Mouse (Mus musculus): ENCODE measurements around the gene 0610010K14Rik. TPM values are rescaled to one million over a fixed set of nuclear protein-coding genes. Genes with fewer than 3 reads are reported as not detected.
A peak's percentile ranks its signal among the peaks of the same experiment; 100 is the strongest.

Gene 0610010K14Rik
- polyA plus RNA-seq, 1 experiment from 2014 or later = 227 TPM

DNA sequence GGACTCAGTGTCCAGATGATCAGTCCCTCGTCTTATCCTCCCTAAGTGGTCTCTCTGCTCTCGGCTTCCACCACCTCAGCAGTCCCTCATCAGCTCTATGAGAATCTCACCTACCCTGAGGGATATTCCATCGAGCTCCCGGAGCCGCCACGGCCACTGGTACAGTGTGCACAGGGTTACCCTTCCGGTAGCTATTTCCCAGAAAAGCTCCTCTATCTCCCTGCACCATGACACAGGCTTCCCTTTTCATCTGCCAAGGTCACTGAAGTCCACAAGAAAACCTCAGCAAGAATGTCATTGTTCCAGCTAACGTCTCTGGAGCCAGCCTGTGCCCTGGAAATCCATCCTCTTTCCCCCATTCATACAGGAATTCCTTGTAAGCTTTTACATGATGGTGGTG, 14.1 kb upstream of the 0610010K14Rik start:
- no peak for DNase-seq (ENCODE audit: extremely low spot score, low spot score)
- H3K9me3 ChIP-seq = no peaks in the 10 kb centered on the region
- no peak overlapping the region for H3K4me3 ChIP-seq
- peaks cover 64% of the 10 kb centered on the region for H3K27me3 ChIP-seq (ENCODE audit: poor library complexity, severe bottlenecking)
- peaks cover 20% of the 10 kb centered on the region for H3K4me1 ChIP-seq
- 84% methylated on average over 8 of the region's 8 CpGs for WGBS
- H3K27ac ChIP-seq = no peak overlapping the region
- no peaks in the 10 kb centered on the region for H3K36me3 ChIP-seq (replicated peaks)

DNA sequence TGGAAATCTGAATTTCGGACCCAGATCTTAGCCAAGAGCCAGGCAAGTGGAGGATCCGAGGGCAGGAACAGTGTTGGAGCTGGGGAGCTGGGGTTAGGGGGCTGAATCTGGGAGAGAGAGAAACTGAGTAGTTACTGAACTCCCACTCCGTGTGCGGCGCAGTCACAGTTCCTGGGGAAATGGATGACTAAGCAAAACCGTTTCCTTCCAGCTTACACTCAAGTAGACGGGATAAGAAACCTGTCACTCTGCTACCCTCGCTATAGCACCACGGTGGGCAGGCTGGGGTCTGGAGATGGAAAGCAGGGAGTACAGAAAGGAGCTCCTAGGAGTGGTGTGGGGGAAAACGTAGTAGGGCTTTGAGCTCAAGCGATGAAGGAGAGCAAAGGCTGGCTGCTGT, 12.4 kb upstream of the 0610010K14Rik start:
- H3K27me3 ChIP-seq (ENCODE audit: poor library complexity, severe bottlenecking) = peaks cover 53% of the 10 kb centered on the region
- no peak overlapping the region for H3K27ac ChIP-seq
- peaks cover 15% of the 10 kb centered on the region for H3K4me1 ChIP-seq
- H3K36me3 ChIP-seq (replicated peaks) = no peaks in the 10 kb centered on the region
- no peak overlapping the region for H3K4me3 ChIP-seq
- no peaks in the 10 kb centered on the region for H3K9me3 ChIP-seq
- 75% methylated on average over 11 of the region's 11 CpGs for WGBS
- no peak for DNase-seq (ENCODE audit: extremely low spot score, low spot score)

DNA sequence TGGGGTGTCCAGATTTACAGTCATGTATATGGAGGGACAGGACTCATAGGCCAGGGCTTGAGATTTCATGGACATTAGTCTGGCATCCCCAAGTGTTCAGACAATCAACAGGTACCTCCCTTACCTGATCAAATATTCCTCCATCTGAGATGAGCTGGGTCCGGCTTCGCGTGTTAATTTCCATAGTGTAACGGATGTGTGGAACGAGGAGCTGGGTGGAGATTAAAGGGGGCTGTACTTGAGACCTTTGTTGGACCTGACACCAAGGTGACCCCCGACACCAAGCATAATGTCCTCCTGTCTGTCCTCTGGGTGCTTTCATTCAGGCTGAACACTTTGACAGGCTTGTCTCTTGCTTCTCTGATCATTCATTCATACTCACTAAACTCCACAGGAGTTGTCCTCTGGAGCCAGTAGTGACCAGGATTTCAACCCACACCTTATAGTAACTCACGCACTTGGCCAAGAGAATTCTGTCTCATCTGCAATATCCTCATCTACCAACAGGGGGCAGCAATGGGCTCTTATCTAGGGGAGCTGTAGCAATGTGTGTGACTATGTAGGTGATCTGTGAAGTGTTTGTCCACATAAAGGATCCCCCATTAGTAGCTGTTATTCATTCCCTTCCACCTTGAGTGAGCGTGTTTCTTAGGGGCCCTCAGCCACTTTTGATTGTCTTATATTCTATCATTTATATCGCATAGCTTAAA, 9.6 kb upstream of the 0610010K14Rik start:
- H3K36me3 ChIP-seq (replicated peaks) = no peaks in the 10 kb centered on the region
- no peaks in the 10 kb centered on the region for H3K4me1 ChIP-seq
- 57% methylated on average over 9 of the region's 9 CpGs for WGBS
- peaks cover 30% of the 10 kb centered on the region for H3K27me3 ChIP-seq (ENCODE audit: poor library complexity, severe bottlenecking)
- peak; percentile 61 for DNase-seq (ENCODE audit: extremely low spot score, low spot score)
- no peak overlapping the region for H3K27ac ChIP-seq
- no peak overlapping the region for H3K4me3 ChIP-seq
- H3K9me3 ChIP-seq = no peaks in the 10 kb centered on the region

DNA sequence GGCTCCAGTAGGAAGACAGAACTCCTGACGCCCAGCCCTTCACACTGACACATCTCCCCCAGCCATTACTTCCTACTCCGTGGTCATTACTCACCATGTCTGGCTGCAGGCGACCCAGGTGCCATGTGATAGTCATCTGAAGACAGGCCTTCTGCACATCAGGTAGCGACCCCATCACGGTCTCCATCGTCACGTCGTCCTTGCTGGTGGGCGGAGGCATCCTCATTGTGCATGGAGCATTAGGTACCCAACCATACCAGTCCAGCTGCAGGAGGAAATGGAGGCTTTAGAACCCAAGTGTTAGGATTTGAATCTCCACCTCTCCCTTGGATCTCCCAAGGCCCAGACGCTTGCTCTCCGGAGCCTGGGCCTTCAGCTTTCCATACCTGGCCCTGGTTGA, 4.9 kb upstream of the 0610010K14Rik start:
- peaks cover 26% of the 10 kb centered on the region for H3K4me1 ChIP-seq
- no peak overlapping the region for H3K4me3 ChIP-seq
- H3K27ac ChIP-seq = no peak overlapping the region
- no peaks in the 10 kb centered on the region for H3K36me3 ChIP-seq (replicated peaks)
- DNase-seq (ENCODE audit: extremely low spot score, low spot score) = no peak
- H3K9me3 ChIP-seq = no peaks in the 10 kb centered on the region
- 72% methylated on average over 11 of the region's 11 CpGs for WGBS
- H3K27me3 ChIP-seq (ENCODE audit: poor library complexity, severe bottlenecking) = 0 out of 2 replicates have a peak, but pooled peaks cover 10% of the 10 kb centered on the region

DNA sequence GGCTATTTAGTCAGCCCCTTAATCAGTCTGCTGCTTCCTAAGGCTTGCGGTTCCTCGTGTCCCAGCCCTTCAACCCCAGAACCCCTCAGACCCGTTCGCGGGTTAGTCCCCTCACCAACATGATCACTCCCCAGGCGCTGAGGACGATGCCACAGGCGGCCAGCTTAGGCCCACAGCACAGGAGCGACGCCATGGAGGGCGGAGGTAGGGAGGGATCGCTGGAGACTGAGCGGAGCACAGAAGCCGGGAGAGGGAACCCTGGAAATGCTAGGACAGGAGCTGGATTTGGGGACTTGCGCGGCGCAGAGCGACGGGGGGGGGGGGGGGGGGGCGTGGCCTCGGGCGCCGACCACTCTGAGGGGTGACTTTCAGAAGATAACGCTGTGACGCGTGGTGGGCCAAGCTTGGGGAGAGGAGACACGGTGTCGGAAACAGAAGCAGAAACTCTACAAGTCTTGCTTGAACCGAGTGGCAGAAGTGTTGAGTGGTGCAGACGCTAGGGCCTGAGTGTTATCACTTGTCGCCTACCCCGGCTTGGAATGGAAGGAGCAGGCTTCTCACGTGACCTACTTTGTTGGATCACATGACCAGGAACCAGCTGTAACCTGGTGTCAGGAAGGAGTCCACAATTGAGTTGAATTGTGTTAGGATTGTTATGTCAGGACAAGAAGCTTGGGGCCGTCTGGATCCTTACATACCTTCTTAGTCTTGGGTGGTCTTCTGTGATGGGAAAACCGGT, 2.0 kb upstream of the 0610010K14Rik start, which contains the start of the genes Gm21988 and Rnasek:
Gene Gm21988 (minus strand): TSS at position 290 of the 739 bp plus-strand sequence.
Gene Rnasek (minus strand): TSS at position 302 of the 739 bp plus-strand sequence.
- H3K4me3 ChIP-seq = peak within 1 kb of the TSS; percentile 94
- peak within 1 kb of the TSS; percentile 94 for H3K27ac ChIP-seq
- 0 out of 2 replicates have a peak, but pooled peaks cover 2% of the 10 kb centered on the region for H3K27me3 ChIP-seq (ENCODE audit: poor library complexity, severe bottlenecking)
- H3K36me3 ChIP-seq (replicated peaks) = peaks cover 15% of the 10 kb centered on the region
- H3K4me1 ChIP-seq = peaks cover 46% of the 10 kb centered on the region
- peak; percentile 84 for DNase-seq (ENCODE audit: extremely low spot score, low spot score)
- H3K9me3 ChIP-seq = no peaks in the 10 kb centered on the region
- WGBS = 0% methylated on average over 32 of the region's 35 CpGs

DNA sequence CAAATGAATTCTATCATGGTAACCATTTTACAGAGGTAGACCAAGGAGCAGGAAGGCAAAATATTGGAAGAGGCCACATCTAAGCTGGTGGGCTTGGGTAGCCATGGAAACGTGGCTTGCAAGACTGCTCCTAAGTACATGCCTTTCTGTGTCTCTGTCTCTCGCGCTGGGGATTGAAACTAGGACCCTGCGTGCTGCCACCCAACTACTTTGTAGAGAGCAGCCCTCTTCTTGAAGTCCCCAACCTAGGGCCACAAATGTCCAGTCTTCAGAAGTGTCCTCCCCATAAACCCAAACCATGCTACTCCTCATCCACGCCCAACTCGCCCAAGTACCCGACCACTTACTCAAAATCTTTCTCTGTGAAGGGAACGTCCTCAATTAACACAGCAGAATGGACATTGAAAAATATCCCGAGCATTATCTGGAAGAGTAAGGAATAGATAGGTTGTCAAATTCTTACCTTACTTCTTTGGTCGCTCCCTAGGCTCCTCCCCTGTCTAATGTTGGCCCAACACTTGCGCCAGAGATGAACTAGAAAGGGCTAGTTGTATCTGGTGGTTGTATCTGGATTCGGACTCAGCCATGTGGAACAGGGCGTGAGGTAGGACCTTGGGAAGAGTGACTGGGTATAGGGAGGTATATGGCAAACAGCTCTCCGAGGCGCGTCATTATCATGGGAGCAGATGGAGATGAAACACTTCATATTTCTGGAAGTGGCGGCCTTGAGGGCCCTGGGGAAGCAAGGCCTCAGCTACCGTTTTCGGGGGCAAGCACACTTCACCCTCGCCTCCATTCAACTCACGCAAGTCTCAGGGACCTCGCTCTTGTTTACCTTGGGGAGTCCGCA, 1.1 kb upstream of the 0610010K14Rik start:
- peaks cover 24% of the 10 kb centered on the region for H3K36me3 ChIP-seq (replicated peaks)
- no peak for DNase-seq (ENCODE audit: extremely low spot score, low spot score)
- peaks cover 54% of the 10 kb centered on the region for H3K4me1 ChIP-seq
- 16% methylated on average over 23 of the region's 23 CpGs for WGBS
- H3K4me3 ChIP-seq = peak overlapping the region; percentile 94
- no peaks in the 10 kb centered on the region for H3K27me3 ChIP-seq (ENCODE audit: poor library complexity, severe bottlenecking)
- H3K9me3 ChIP-seq = no peaks in the 10 kb centered on the region
- H3K27ac ChIP-seq = peak overlapping the region; percentile 94

DNA sequence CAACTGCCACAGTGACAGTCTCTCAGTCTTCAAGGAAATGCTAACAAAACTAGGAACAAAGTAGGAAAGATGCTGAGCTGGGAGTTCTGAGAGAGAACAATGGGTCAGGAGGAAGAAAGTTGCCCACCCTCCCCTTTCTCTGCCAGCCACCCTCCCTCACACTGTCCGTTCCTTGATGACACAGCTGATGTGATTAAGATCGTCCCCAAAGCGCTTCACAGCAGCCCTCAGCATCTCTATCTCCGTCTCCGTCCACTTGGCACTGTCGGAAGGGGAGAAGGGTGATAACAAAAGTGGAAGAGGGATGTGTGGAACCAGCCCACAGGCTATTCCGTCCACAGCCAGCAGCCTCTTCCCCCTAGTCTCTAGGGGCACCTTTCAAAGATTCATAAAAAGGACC, 997 bp downstream of the 0610010K14Rik start:
- peaks cover 73% of the 10 kb centered on the region for H3K4me1 ChIP-seq
- no peaks in the 10 kb centered on the region for H3K9me3 ChIP-seq
- peaks cover 25% of the 10 kb centered on the region for H3K36me3 ChIP-seq (replicated peaks)
- no peak for DNase-seq (ENCODE audit: extremely low spot score, low spot score)
- peak overlapping the region; percentile 94 for H3K27ac ChIP-seq
- peak overlapping the region; percentile 94 for H3K4me3 ChIP-seq
- peaks cover 5% of the 10 kb centered on the region for H3K27me3 ChIP-seq (ENCODE audit: poor library complexity, severe bottlenecking)
- WGBS = 62% methylated on average over 7 of the region's 7 CpGs

DNA sequence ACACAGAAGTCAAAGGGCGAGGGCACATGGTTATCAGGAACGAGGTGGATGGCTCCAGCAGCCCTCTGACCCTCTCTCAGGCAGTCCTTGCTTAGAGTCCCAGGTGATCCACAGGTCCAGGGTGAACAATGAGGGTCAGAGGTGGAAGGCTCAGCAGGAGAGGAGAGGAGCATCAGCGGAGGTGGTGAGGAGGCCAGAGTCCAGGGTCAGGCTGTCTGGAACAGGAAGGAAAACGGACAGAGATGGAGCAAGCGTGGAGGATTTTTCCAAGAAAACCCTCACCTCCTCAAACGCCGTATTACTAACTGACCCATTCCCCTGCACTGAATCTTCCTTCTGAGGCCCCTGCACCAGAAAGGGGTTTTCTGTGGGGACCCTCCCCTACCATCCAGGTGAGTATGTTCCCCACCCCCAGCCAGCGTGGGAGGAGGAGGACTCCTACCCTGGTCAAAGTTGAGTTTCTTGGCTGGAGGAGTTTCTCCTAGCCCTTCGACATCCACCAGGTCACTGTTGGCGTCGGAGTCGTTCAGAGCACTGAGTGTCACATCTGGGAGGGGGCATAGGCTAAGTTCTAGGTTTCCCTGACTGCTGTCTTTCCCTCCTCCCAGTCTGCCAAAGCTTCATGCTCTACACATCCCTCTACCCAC, 2.3 kb downstream of the 0610010K14Rik start:
- 93% methylated on average over 12 of the region's 12 CpGs for WGBS
- peaks cover 18% of the 10 kb centered on the region for H3K27me3 ChIP-seq (ENCODE audit: poor library complexity, severe bottlenecking)
- H3K9me3 ChIP-seq = no peaks in the 10 kb centered on the region
- no peak for DNase-seq (ENCODE audit: extremely low spot score, low spot score)
- H3K36me3 ChIP-seq (replicated peaks) = peaks cover 25% of the 10 kb centered on the region
- no peak overlapping the region for H3K27ac ChIP-seq
- peak overlapping the region; percentile 7; the same call in 1 of the 2 replicates for H3K4me3 ChIP-seq
- H3K4me1 ChIP-seq = peaks cover 72% of the 10 kb centered on the region

DNA sequence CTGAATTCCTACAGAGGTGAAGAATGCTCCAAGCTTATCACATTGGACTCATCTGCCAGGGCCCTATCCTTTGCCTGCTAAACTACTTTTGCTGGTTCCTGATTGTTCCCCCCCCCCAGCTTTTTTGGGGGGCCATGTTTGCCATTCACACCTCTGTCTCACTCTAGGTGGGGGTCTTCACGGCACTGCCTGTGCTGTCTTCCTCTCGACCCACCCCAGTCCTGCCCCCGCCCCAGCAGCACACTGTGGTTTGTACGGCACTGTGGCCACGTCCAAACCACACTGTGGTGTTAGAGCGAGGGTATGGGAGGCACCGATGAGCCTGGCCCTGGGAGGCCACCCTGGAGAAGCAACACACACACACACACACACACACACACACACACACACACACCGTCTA, 3.2 kb downstream of the 0610010K14Rik start:
- Histone ChIP-seq H3K27me3 (ENCODE audit: poor library complexity, severe bottlenecking) (peaks cover 27% of the 10 kb centered on the region), H3K4me3 (no peak overlapping the region; the same call in 1 of the 2 replicates), H3K27ac (no peak overlapping the region), H3K9me3 (no peaks in the 10 kb centered on the region), H3K4me1 (peaks cover 76% of the 10 kb centered on the region), H3K36me3 (replicated peaks) (peaks cover 25% of the 10 kb centered on the region)
- WGBS = 89% methylated on average over 8 of the region's 8 CpGs
- DNase-seq (ENCODE audit: extremely low spot score, low spot score) = no peak

DNA sequence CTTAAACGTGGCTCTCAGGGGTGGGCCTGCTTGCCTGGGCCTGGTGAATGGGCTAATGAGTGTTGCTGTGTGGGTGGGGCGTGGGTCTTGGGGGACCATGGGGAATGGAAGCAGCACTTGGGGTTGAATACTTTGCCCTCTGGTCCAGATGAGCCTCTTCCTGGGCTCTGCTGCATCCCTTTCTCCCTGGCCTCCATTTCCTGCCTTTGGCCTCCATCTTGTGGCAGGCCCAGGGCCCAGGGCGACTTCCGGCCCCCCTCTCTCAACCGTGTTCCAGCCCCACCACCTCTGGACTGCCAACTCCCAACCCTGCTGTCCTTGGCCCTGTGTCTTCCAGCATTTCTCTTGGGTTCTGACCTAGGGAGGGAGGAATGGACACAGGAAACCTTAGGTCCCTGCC, 3.7 kb downstream of the 0610010K14Rik start:
- 61% methylated on average over 5 of the region's 5 CpGs for WGBS
- DNase-seq (ENCODE audit: extremely low spot score, low spot score) = no peak
- Histone ChIP-seq H3K4me3 (no peak overlapping the region), H3K27ac (peak overlapping the region; percentile 58), H3K36me3 (replicated peaks) (peaks cover 25% of the 10 kb centered on the region), H3K27me3 (ENCODE audit: poor library complexity, severe bottlenecking) (peaks cover 31% of the 10 kb centered on the region), H3K4me1 (peaks cover 76% of the 10 kb centered on the region), H3K9me3 (no peaks in the 10 kb centered on the region)

DNA sequence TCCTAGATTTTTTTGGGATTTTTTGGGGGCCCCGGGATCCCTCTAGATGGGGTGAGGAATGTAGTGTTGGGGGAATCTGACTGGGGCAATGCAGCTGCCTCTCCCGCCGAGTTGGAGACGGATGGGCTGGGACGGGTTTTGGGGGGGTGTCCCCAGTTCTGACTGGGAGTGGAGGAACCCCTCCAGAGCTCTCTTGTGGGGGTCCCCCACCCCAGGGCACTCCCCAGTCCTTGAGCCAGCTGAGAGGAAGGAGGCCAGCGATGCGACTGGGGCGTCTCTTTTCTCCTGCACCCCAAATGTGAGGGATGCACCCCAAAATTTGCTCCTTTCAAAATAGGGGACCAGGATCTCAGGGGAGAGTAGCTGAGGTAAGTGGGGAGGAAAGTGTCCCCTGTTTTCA, 4.7 kb downstream of the 0610010K14Rik start:
- Histone ChIP-seq H3K36me3 (replicated peaks) (peaks cover 25% of the 10 kb centered on the region), H3K27me3 (ENCODE audit: poor library complexity, severe bottlenecking) (peaks cover 42% of the 10 kb centered on the region), H3K4me3 (peak overlapping the region; percentile 50), H3K27ac (peak overlapping the region; percentile 87), H3K9me3 (no peaks in the 10 kb centered on the region), H3K4me1 (peaks cover 73% of the 10 kb centered on the region)
- no peak for DNase-seq (ENCODE audit: extremely low spot score, low spot score)
- WGBS = 47% methylated on average over 8 of the region's 8 CpGs

DNA sequence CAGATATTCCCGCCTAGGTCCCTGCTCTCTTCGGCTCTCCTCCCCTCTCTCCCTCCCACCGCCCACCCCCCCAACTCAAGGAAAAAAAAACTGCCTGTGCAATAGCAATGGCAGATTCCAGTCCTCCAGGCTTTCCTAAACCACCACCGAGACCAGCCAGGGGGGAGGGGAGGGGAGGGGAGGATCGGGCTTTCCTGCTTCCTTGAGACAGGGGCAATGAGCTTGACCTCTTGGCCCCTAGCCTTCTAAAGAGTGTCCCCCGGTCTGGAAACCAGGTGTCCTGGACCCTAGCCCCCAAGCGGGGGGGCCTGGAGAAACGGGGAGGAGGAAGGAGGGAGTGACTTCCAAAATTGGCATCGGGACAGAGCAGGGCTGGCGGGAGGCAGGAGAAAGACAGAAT, 5.2 kb downstream of the 0610010K14Rik start:
- Histone ChIP-seq H3K27ac (peak overlapping the region; percentile 87), H3K27me3 (ENCODE audit: poor library complexity, severe bottlenecking) (peaks cover 46% of the 10 kb centered on the region), H3K36me3 (replicated peaks) (peaks cover 25% of the 10 kb centered on the region), H3K9me3 (no peaks in the 10 kb centered on the region), H3K4me1 (peaks cover 75% of the 10 kb centered on the region), H3K4me3 (peak overlapping the region; percentile 50)
- 8% methylated on average over 9 of the region's 10 CpGs for WGBS
- DNase-seq (ENCODE audit: extremely low spot score, low spot score) = no peak

All from forebrain, embryonic 10.5 days (tissue).